ENCODE assay signal across 11 mouse cellular contexts in the genomic region with DNA sequence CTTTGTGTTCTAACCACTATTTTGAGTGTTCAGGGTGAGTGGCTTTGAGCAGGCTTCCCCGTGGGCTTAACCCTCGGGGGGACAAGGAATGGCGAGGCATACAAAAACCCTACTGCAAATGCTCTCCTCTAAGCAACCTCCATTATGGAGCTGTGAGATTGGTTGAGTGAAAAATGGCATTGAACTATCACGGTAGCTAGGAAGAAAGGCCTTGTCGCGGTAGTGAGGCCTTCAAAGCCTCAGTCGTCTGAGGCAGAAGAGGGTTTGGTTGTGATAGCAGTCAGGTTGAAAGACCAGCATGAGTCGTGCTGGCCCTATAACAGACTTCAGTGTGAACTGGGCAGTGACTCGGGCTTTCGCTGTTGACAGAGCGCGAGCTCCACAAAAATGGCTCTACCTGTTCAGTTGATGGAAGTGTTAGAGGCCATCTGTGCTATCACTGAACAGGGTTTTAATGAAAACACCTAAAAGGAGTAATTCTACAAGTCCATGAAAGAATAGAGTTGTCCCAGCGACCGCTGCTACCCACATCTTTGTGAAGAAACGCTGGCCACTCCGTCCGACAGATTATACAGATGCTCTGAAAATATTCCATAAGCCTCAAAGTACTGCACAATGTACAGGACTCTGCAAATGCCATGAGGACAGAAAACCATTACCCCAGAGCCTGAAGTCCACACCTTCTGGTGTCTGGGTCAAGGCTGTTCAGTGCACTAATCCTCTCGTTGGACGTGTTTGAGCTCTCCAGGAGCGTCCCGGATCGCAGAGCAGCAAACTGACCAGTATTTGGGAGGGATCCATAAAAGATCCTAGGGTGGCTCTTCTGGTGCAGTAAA. TPM values are rescaled to one million over a fixed set of nuclear protein-coding genes. Genes with fewer than 3 reads are reported as not detected.
A peak's percentile ranks its signal among the peaks of the same experiment; 100 is the strongest.
DNase-seq lines count a peak whose midpoint lies in the region; ATAC-seq and TF ChIP-seq lines count a peak whose summit lies in the region.
"Had no signal": no experiment of that assay in that cellular context is flagged by ENCODE, and none has a peak within 500 bp of the region (broad histone marks: within the 10 kb centered on the region; RNA-seq: fewer than 3 reads in every experiment).

No protein-coding gene starts in this region.

- peak overlapping the region; percentile 65 for H3K27ac ChIP-seq in forebrain, embryonic 16.5 days (ENCODE audit: low read length)
- H3K27ac ChIP-seq in midbrain, postnatal 0 days (ENCODE audit: low read depth, low read length) = peak overlapping the region; percentile 60
- H3K27ac ChIP-seq: kidney, postnatal 0 days had no signal

- H3K9me3 ChIP-seq in forebrain, embryonic 16.5 days (ENCODE audit: control insufficient read depth, low read length) = no peaks in the 10 kb centered on the region
- H3K9me3 ChIP-seq in midbrain, postnatal 0 days (ENCODE audit: low read length) = no peaks in the 10 kb centered on the region

- peak; percentile 2 for ATAC-seq in forebrain, embryonic 16.5 days
- no peak for ATAC-seq in midbrain, postnatal 0 days (ENCODE audit: low FRiP score)

- H3K27me3 ChIP-seq in forebrain, embryonic 16.5 days (replicated peaks; ENCODE audit: control insufficient read depth, insufficient read depth, low read length) = peaks cover 43% of the 10 kb centered on the region
- peaks cover 64% of the 10 kb centered on the region for H3K27me3 ChIP-seq in midbrain, postnatal 0 days (ENCODE audit: insufficient read depth, low read length)

- no peaks in the 10 kb centered on the region for H3K36me3 ChIP-seq in forebrain, embryonic 16.5 days (ENCODE audit: control insufficient read depth, insufficient read depth)
- no peaks in the 10 kb centered on the region for H3K36me3 ChIP-seq in midbrain, postnatal 0 days (ENCODE audit: insufficient read depth, low read length)

- DNase-seq in cerebellum, adult 11 months = peak; percentile 52
- DNase-seq in cerebellum, postnatal 25 days = peak; percentile 68 to 72
- peak; percentile 54 for DNase-seq in midbrain, postnatal 0 days (ENCODE audit: low spot score)
- DNase-seq in frontal cortex, adult 2 months (ENCODE audit: extremely low spot score in 1 of 2, low spot score in 1 of 2) = no peak
- DNase-seq in ovary, postnatal 36 days (ENCODE audit: low spot score) = no peak
- DNase-seq in kidney, postnatal 36 days = no peak

- TF ChIP-seq CTCF in midbrain, postnatal 0 days (IDR thresholded peaks at IDR 0.05) = no peak

- WGBS in forebrain, embryonic 16.5 days = 27% methylated on average over 22 of the region's 22 CpGs
- 23% methylated on average over 22 of the region's 22 CpGs for WGBS in midbrain, postnatal 0 days

- peaks cover 19% of the 10 kb centered on the region for H3K4me1 ChIP-seq in forebrain, embryonic 16.5 days (replicated peaks; ENCODE audit: control insufficient read depth, insufficient read depth, low read length)
- H3K4me1 ChIP-seq in midbrain, postnatal 0 days (ENCODE audit: insufficient read depth, low read length) = no peaks in the 10 kb centered on the region; the same call in 1 of the 2 replicates

- H3K9ac ChIP-seq in forebrain, embryonic 16.5 days (replicated peaks; ENCODE audit: low read depth, low read length) = peak overlapping the region; percentile 27
- no peak overlapping the region for H3K9ac ChIP-seq in midbrain, postnatal 0 days (replicated peaks; ENCODE audit: low read length, poor library complexity, severe bottlenecking)

- no peak overlapping the region; the same call in 1 of the 2 replicates for H3K4me3 ChIP-seq in forebrain, embryonic 16.5 days (replicated peaks; ENCODE audit: low read length)
- H3K4me3 ChIP-seq in midbrain, postnatal 0 days (ENCODE audit: low read depth, low read length) = no peak overlapping the region; the same call in 1 of the 2 replicates

- H3K4me2 ChIP-seq in forebrain, embryonic 16.5 days (ENCODE audit: low read length) = peak overlapping the region; percentile 58
- H3K4me2 ChIP-seq in midbrain, postnatal 0 days (ENCODE audit: low read depth, low read length, poor library complexity, severe bottlenecking) = peak overlapping the region; percentile 47

RNA-seq across cellular contexts. Expression of gene Zic4, which starts 7.6 kb away (rescaled TPM):
- polyA plus RNA-seq in forebrain, embryonic 16.5 days (2015; fragmentation: Nextera tagmentation; extraction: Ambion mirVana) = 28.3 and 47.6 TPM in 2 replicates
- total RNA-seq in midbrain, postnatal 0 days (2014; rRNA removed) = 54.7 and 73.4 TPM in 2 replicates
- polyA plus RNA-seq in midbrain, postnatal 0 days (2015; fragmentation: Nextera tagmentation; extraction: Ambion mirVana) = 22.2 and 33.5 TPM in 2 replicates
- polyA plus RNA-seq in frontal cortex, adult 2 months (2012; rRNA removed) = 9.9 and 10.3 TPM in 2 replicates
- total RNA-seq: liver, adult 2 months; MEL had no signal
- polyA plus RNA-seq: heart, embryonic 14.5 days; kidney, postnatal 0 days; liver, adult 2 months had no signal

RNA-seq across cellular contexts. Expression of gene Zic1, which starts 11.0 kb away (rescaled TPM):
- 4.5 and 8.0 TPM in 2 replicates for polyA plus RNA-seq in forebrain, embryonic 16.5 days (2015; fragmentation: Nextera tagmentation; extraction: Ambion mirVana)
- total RNA-seq in midbrain, postnatal 0 days (2014; rRNA removed) = 91.8 and 146 TPM in 2 replicates
- 4.1 and 8.2 TPM in 2 replicates for polyA plus RNA-seq in midbrain, postnatal 0 days (2015; fragmentation: Nextera tagmentation; extraction: Ambion mirVana)
- 113 and 143 TPM in 2 replicates for polyA plus RNA-seq in frontal cortex, adult 2 months (2012; rRNA removed)
- total RNA-seq: liver, adult 2 months; MEL had no signal
- polyA plus RNA-seq: heart, embryonic 14.5 days; kidney, postnatal 0 days; liver, adult 2 months had no signal

Comparison
In these comparisons a context has a peak if more than half of its experiments do, and no peak if none do; other contexts are left out.
1. DNase-seq: peak in cerebellum, adult 11 months (single experiment), cerebellum, postnatal 25 days (2 of 2) and midbrain, postnatal 0 days (single experiment); none in frontal cortex, adult 2 months (0 of 2), ovary, postnatal 36 days (single experiment) and kidney, postnatal 36 days (0 of 2).
2. RNA of gene Zic1, which starts 11.0 kb away (polyA plus RNA-seq): 113 to 143 TPM in frontal cortex, adult 2 months; 4.1 to 8.2 TPM in midbrain, postnatal 0 days and 4.5 to 8.0 TPM in forebrain, embryonic 16.5 days; every median in the first group is over 10 times any median in the second.